Mouse (Mus musculus): Measurements from ENCODE around the gene Spns3. TPM values are rescaled to one million over a fixed set of nuclear protein-coding genes. Genes with fewer than 3 reads are reported as not detected.

Spns3 gene
- polyA plus RNA-seq, 1 experiment = 0.02 TPM

GRCm38 (mm10) chr11:72479499-72479898 lies 70.8 kb downstream of the Spns3 start:
- TF ChIP-seq TCF12 (IDR thresholded peaks at IDR 0.05; ENCODE audit: insufficient read depth, poor library complexity, severe bottlenecking) = no peak
- TF ChIP-seq USF1 (IDR thresholded peaks at IDR 0.05; ENCODE audit: low read depth) = no peak
- Histone ChIP-seq H3K27me3 (ENCODE audit: control insufficient read depth, insufficient read depth, insufficient read length) (peaks cover 1% of the 10 kb centered on the region), H3K4me2 (ENCODE audit: low read depth) (no peak overlapping the region), H3ac (ENCODE audit: control insufficient read depth, insufficient read length) (no peak overlapping the region), H3K79me2 (ENCODE audit: control insufficient read depth, insufficient read depth) (no peaks in the 10 kb centered on the region), H3K4me3 (no peak overlapping the region), H3K36me3 (ENCODE audit: control insufficient read depth, insufficient read depth) (no peaks in the 10 kb centered on the region)

DNA sequence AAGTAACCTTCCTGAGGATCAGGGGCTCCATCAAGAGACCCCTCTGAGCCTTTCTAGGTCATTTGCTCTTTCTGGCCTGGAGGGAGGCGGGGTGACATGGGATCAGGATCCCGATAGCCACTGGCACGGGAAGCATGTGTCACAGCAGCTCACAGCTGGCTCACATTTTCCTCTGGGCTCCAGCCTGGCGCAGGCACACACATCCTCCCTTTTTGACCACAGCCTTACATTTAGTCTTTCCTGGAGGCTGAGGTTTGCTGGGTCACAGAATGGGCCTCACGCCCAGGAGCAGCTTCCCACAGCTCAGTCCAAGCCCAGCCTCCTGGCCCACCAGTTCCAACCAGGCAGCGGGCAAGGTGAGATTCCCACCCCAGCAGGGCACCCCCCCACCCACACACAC lies 72.1 kb downstream of the Spns3 start:
- no peak for TF ChIP-seq CEBPB (IDR thresholded peaks at IDR 0.05; ENCODE audit: insufficient read depth, poor library complexity, severe bottlenecking)
- no peak for TF ChIP-seq POLR2AphosphoS2 (IDR thresholded peaks at IDR 0.05; ENCODE audit: insufficient read length, low read depth)
- TF ChIP-seq REST (IDR thresholded peaks at IDR 0.05; ENCODE audit: insufficient read depth, insufficient read length) = no peak
- TF ChIP-seq MAX (IDR thresholded peaks at IDR 0.05; ENCODE audit: low read depth) = no peak
- TF ChIP-seq MYOD1 (IDR thresholded peaks at IDR 0.05; ENCODE audit: control insufficient read depth in 1 of 3, insufficient read length in 2 of 3, low read depth in 2 of 3) = peak in 1 of 3 experiments; percentile 26
- Histone ChIP-seq H3K4me3 (no peak overlapping the region), H3K27me3 (ENCODE audit: control insufficient read depth, insufficient read depth, insufficient read length) (no peaks in the 10 kb centered on the region), H3K4me2 (ENCODE audit: low read depth) (peak overlapping the region; percentile 21), H3K79me2 (ENCODE audit: control insufficient read depth, insufficient read depth) (no peaks in the 10 kb centered on the region), H3K36me3 (ENCODE audit: control insufficient read depth, insufficient read depth) (no peaks in the 10 kb centered on the region), H3ac (ENCODE audit: control insufficient read depth, insufficient read length) (no peak overlapping the region)

- Histone ChIP-seq H3K4me3 (no peak overlapping the region), H3K27me3 (ENCODE audit: control insufficient read depth, insufficient read depth, insufficient read length) (no peaks in the 10 kb centered on the region), H3ac (ENCODE audit: control insufficient read depth, insufficient read length) (no peak overlapping the region), H3K79me2 (ENCODE audit: control insufficient read depth, insufficient read depth) (no peaks in the 10 kb centered on the region), H3K4me2 (ENCODE audit: low read depth) (peak overlapping the region; percentile 21), H3K36me3 (ENCODE audit: control insufficient read depth, insufficient read depth) (no peaks in the 10 kb centered on the region)
- no peak for TF ChIP-seq MYOD1 (IDR thresholded peaks at IDR 0.05; ENCODE audit: control insufficient read depth in 1 of 3, insufficient read length in 2 of 3, low read depth in 2 of 3)
- no peak for TF ChIP-seq CEBPB (IDR thresholded peaks at IDR 0.05; ENCODE audit: insufficient read depth, poor library complexity, severe bottlenecking)
- no peak for TF ChIP-seq E2F4 (IDR thresholded peaks at IDR 0.05; ENCODE audit: insufficient read depth)
- no peak for TF ChIP-seq POLR2A (IDR thresholded peaks at IDR 0.05; ENCODE audit: insufficient read length, low read depth)
- no peak for TF ChIP-seq REST (IDR thresholded peaks at IDR 0.05; ENCODE audit: insufficient read depth, insufficient read length)
- no peak for TF ChIP-seq SRF (IDR thresholded peaks at IDR 0.05; ENCODE audit: control insufficient read depth, insufficient read length, low read depth)
- TF ChIP-seq USF1 (IDR thresholded peaks at IDR 0.05; ENCODE audit: low read depth) = no peak
- TF ChIP-seq MYOG (IDR thresholded peaks at IDR 0.05; ENCODE audit: control insufficient read depth in 1 of 3, insufficient read depth in 1 of 3, insufficient read length in 2 of 3, low read depth in 2 of 3) = no peak
- no peak for TF ChIP-seq POLR2AphosphoS2 (IDR thresholded peaks at IDR 0.05; ENCODE audit: insufficient read length, low read depth)
- TF ChIP-seq TCF3 (IDR thresholded peaks at IDR 0.05; ENCODE audit: insufficient read length, low read depth) = no peak
- no peak for TF ChIP-seq MAX (IDR thresholded peaks at IDR 0.05; ENCODE audit: low read depth)
- TF ChIP-seq TCF12 (IDR thresholded peaks at IDR 0.05; ENCODE audit: insufficient read depth, poor library complexity, severe bottlenecking) = no peak
Observed at GRCm38 (mm10) chr11:72477653-72478052, 72.7 kb downstream of the Spns3 start.

DNA sequence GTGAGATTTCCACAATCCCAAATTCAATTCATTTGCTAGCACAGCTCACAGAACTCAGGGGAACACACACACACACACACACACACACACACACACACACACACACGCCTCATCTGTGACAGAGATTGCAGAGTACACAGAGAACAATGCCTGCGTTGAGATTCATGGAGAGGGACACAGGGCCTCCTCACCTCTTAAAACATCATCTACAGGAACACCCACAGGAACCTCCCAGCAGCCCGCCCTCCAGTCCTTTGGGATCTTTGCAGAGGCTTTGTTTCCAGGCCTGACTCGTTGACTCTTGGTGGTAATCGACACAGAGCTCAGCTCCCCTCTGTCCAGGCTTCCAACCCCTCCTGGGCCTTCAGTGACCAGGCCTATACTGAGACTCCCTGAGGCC lies 73.1 kb downstream of the Spns3 start:
- Histone ChIP-seq H3ac (ENCODE audit: control insufficient read depth, insufficient read length) (no peak overlapping the region), H3K79me2 (ENCODE audit: control insufficient read depth, insufficient read depth) (no peaks in the 10 kb centered on the region), H3K36me3 (ENCODE audit: control insufficient read depth, insufficient read depth) (no peaks in the 10 kb centered on the region), H3K4me2 (ENCODE audit: low read depth) (no peak overlapping the region), H3K27me3 (ENCODE audit: control insufficient read depth, insufficient read depth, insufficient read length) (no peaks in the 10 kb centered on the region), H3K4me3 (no peak overlapping the region)
- TF ChIP-seq MYOD1 (IDR thresholded peaks at IDR 0.05; ENCODE audit: control insufficient read depth in 1 of 3, insufficient read length in 2 of 3, low read depth in 2 of 3) = no peak
- TF ChIP-seq CEBPB (IDR thresholded peaks at IDR 0.05; ENCODE audit: insufficient read depth, poor library complexity, severe bottlenecking) = no peak
- TF ChIP-seq TCF3 (IDR thresholded peaks at IDR 0.05; ENCODE audit: insufficient read length, low read depth) = no peak
- TF ChIP-seq POLR2AphosphoS2 (IDR thresholded peaks at IDR 0.05; ENCODE audit: insufficient read length, low read depth) = no peak
- no peak for TF ChIP-seq REST (IDR thresholded peaks at IDR 0.05; ENCODE audit: insufficient read depth, insufficient read length)
- TF ChIP-seq USF1 (IDR thresholded peaks at IDR 0.05; ENCODE audit: low read depth) = no peak
- no peak for TF ChIP-seq MAX (IDR thresholded peaks at IDR 0.05; ENCODE audit: low read depth)
- no peak for TF ChIP-seq SRF (IDR thresholded peaks at IDR 0.05; ENCODE audit: control insufficient read depth, insufficient read length, low read depth)
- no peak for TF ChIP-seq E2F4 (IDR thresholded peaks at IDR 0.05; ENCODE audit: insufficient read depth)
- TF ChIP-seq MYOG (IDR thresholded peaks at IDR 0.05; ENCODE audit: control insufficient read depth in 1 of 3, insufficient read depth in 1 of 3, insufficient read length in 2 of 3, low read depth in 2 of 3) = no peak
- TF ChIP-seq POLR2A (IDR thresholded peaks at IDR 0.05; ENCODE audit: insufficient read length, low read depth) = no peak
- no peak for TF ChIP-seq TCF12 (IDR thresholded peaks at IDR 0.05; ENCODE audit: insufficient read depth, poor library complexity, severe bottlenecking)

- no peak overlapping the region for H3K4me3 ChIP-seq
- TF ChIP-seq CEBPB (IDR thresholded peaks at IDR 0.05; ENCODE audit: insufficient read depth, poor library complexity, severe bottlenecking) = no peak
- no peak for TF ChIP-seq SRF (IDR thresholded peaks at IDR 0.05; ENCODE audit: control insufficient read depth, insufficient read length, low read depth)
- TF ChIP-seq E2F4 (IDR thresholded peaks at IDR 0.05; ENCODE audit: insufficient read depth) = no peak
- no peak for TF ChIP-seq MYOD1 (IDR thresholded peaks at IDR 0.05; ENCODE audit: control insufficient read depth in 1 of 3, insufficient read length in 2 of 3, low read depth in 2 of 3)
- no peaks in the 10 kb centered on the region for H3K27me3 ChIP-seq (ENCODE audit: control insufficient read depth, insufficient read depth, insufficient read length)
- no peaks in the 10 kb centered on the region for H3K36me3 ChIP-seq (ENCODE audit: control insufficient read depth, insufficient read depth)
- no peak overlapping the region for H3K4me2 ChIP-seq (ENCODE audit: low read depth)
- H3K79me2 ChIP-seq (ENCODE audit: control insufficient read depth, insufficient read depth) = no peaks in the 10 kb centered on the region
- no peak overlapping the region for H3ac ChIP-seq (ENCODE audit: control insufficient read depth, insufficient read length)
Observed at GRCm38 (mm10) chr11:72476074-72476625, 74.2 kb downstream of the Spns3 start.

All from myocyte (in vitro differentiated cells).